Mouse (Mus musculus) thymus, adult 18-20 months (tissue): Measurements from ENCODE around the gene Trim11.
"Not testable (repeated sequence)": the region's sequence is repeated elsewhere in the genome, so short reads cannot be mapped to it uniquely, and the experiment has no call there.

ENCODE experiments used
- DNase-seq, 2 experiments: peaks; one replicate each; pipeline ENCODE4 v3.0.0; 2022; ENCODE audit warnings: mixed read lengths in 2 of 2

The Trim11 gene

GRCm38 (mm10) chr11:58978027-58978705 is at the start of gene Trim11:
Gene Trim11, plus strand, starts transcription at chr11:58978093.
- peak; percentile 67 to 71 for DNase-seq

DNA sequence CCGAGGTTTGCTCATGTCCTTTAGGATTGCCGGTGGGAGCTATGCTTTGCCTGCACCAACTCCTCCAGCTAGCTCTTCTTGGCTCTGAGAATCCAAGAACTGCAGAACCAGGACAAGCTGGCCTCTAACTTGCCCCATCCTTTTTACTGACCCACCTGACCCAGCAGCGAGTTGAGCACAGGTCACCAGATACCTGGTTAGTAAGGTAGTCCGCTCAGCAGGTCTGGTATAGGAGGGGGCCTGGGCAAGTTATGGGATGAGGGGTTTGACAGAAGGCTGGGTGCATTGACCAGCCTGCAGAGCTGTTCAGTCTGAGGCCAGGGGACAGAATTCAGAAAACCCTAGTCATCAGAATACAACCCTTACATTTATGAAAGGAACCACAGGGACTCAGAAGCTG is 48.8 kb upstream of the Trim11 start:
- no peak for DNase-seq

DNA sequence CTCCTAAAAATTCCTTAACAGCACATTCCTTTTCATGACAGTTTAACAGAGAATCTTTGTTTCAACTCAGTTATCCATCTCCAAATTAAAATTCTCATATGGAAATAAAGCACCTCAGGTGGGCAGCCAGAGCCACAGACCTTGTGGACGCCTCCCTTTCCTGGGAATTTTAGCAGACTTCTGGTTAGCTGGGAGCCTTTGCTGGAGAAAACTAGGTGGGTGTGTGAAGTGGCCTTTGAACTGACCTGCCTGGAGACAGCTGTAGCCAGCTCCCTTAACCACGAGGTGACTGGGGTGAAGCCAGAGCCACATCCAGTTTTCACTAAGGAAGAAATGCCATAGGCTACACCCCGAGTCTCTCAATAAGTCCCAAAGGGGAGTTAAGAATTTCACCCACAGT is 48.3 kb upstream of the Trim11 start:
- DNase-seq, result no peak

DNA sequence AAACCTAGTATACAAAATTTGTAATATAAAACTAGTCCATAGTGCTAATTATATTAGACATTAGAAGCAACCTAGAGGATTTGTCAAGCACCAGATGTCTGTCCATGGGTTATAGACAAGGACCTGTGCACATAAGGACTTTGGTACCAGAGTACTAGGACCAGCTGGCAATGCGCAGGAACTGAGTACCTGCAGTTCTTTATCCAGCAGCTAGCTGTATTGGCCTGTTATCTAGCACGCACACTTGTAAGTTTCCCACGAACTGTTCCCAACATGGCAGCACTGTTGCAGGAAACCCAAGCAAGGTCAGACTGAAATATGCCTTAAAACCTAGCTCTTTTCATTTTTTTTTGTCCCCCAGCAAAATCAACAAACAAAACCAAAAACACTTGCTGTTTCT is 47.6 kb upstream of the Trim11 start:
- no peak for DNase-seq

GRCm38 (mm10) chr11:58931576-58931975 is 46.3 kb upstream of the Trim11 start:
- no peak for DNase-seq

DNA sequence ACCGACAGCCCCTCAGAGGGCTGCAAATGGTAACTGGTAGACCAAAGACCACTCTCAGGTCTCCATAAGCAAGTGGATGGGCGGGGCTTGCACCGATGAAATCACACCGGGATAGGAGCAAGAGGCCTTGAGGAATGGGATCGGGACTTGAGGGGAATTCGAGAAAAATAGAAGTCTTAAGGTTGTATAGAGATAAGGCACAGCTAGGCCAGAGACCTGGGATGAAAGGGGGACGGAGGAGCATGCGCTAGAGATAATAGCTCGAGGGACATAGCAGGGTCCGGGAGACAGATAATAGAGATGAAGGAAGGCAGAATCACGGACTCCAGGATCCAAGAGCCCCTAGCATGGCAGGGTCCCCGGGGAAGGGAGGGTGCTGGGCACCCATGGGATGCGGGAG is 40.0 kb upstream of the Trim11 start:
- DNase-seq, result no peak

DNA sequence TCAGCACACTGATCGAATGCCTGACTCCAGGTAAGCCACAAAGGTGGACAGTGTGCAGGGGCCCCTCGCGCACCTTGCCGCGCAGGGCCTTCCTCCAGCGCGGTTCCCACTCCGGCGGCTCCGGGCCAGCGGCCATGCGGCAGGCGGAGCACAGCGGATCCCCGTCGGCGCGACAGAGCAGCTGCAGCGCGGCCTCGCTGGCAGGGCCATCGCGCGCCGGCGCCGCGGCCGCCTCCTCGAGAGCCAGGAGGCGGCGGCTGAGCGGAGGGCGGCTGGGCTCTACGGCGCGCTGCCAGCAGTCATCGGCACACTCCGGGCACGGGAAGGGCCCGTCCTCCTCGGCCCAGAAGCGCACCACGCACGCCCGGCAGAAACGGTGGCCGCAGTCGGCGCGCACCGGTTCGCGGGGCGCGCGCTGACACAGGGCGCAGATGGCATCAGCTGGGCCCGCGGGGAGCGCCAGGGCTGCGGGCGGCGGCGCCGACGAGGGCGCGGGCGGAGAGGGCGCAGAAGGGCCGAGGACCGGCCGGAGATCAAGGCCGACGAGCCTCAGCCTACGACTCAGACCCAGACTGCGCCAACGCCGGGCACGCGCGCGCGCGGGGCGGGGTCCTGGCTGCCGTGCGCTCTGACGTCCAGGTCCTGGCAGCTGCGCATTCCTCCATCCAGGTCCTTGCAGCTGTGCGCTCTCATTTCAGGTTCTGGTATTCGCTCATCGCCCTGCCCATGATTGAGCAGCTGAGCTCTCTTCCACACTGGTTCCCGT is 39.4 kb upstream of the Trim11 start, which contains the start of gene Rnf187:
Gene Rnf187, minus strand, starts transcription at position 595 of the 766 bp plus-strand sequence.
- peak; percentile 81 to 83 for DNase-seq

DNA sequence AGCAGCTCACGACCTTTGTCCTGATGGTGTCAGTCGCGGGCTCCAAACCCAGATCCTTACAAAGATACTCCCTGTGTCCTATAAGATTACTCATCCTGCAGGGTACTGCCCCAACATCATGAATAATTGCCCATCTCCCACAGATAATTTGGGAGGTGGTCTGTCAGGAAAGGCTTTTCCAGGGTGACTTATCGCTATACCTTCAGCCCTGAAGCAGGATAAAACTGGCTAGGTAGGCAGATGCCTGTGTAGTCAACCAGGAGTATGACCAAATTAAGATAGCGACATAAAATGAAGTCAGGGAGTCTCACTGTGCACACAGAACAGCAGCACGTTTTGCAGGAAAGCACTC is 38.8 kb upstream of the Trim11 start:
- DNase-seq, result no peak

DNA sequence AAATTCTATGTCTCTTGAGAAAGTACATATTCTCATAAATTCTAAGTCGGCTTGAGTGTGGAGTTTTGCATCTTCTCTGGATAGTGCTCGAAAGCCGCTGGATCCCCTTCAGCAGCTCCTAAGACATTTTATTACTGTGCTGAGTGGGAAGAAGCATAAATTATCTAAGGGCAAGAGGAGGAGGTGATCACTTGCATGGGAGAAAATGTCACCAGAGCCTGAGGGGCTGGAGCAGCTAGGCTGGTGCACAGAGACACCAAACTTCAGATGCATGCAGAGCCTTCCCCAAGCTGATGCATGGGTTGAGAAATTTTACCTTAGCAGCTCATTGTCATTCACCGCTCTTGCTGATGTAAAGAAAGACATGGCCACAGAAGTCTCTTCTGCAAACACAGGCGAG is 33.8 kb upstream of the Trim11 start:
- DNase-seq, result no peak

DNA sequence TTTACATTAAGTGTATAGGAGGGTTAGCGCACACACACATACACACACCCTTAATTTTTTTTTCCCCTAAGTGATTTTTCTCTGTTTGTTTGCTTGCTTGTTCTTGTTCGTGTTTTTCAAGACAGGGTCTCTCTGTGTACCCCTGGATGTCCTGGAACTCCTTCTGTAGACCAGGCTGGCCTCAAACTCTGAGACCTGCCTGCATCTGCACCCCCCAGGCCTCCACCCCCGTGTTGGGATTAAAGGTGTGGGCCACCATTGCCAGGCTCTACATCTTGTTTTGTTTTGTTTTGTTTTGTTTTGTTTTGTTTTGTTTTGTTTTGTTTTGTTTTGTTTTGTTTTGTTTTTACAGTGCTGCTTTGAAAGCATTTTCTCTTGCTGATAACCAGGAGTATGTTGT is 30.6 kb upstream of the Trim11 start:
- DNase-seq, result no peak

GRCm38 (mm10) chr11:58947798-58948528 is 29.9 kb upstream of the Trim11 start:
- no peak for DNase-seq

GRCm38 (mm10) chr11:58948542-58949479 is 29.1 kb upstream of the Trim11 start, which contains the start of gene Hist3h2ba:
Gene Hist3h2ba, plus strand, starts transcription at chr11:58948920.
- DNase-seq, result peak; percentile 48 to 71

- no peak for DNase-seq
Measured at GRCm38 (mm10) chr11:58949480-58950431, 28.1 kb upstream of the Trim11 start.

- no peak for DNase-seq
Measured at GRCm38 (mm10) chr11:58951210-58951609, 26.7 kb upstream of the Trim11 start.

DNA sequence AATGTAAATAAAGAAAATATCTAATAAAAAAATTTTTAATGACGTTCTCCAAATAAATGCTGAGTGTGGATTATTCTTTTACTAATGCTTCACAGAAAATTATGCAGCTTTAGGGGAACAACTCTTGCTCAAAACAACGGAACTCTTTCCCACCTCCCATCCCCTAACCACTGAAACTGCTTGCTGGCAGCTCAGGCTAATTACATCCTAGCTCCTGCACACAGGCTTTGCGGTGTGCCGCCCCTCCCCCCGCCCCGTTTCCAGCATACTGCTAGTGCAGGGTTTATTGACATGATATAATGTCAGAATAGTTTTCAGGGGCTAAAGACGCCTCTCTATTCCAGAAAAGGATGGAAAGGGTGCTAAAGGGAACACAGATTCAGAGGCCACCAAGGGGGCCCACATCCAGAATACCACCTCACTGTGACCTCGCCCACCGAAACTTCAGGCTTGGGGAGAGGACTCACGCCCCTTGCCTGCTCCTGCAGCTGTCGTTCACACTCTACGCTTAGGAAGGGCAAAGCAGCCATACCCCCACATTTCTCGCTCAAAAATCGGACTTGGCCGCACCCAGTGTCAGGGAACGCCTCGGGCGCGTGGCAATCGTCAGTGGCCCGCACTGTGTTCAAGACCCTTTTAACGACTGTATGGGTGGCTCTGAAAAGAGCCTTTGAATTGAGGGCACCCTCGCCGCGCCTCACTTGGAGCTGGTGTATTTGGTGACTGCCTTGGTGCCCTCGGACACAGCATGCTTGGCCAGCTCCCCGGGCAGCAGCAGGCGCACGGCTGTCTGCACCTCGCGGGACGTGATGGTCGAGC is 24.3 kb upstream of the Trim11 start:
- peak; percentile 39 to 49 for DNase-seq

DNA sequence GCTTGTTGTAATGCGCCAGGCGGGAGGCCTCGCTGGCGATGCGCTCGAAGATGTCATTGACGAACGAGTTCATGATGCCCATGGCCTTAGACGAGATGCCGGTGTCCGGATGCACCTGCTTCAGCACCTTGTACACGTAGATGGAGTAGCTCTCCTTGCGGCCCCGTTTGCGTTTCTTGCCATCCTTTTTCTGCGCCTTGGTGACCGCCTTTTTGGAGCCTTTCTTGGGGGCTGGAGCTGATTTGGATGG is 23.8 kb upstream of the Trim11 start:
- DNase-seq, result not testable (repeated sequence)

DNA sequence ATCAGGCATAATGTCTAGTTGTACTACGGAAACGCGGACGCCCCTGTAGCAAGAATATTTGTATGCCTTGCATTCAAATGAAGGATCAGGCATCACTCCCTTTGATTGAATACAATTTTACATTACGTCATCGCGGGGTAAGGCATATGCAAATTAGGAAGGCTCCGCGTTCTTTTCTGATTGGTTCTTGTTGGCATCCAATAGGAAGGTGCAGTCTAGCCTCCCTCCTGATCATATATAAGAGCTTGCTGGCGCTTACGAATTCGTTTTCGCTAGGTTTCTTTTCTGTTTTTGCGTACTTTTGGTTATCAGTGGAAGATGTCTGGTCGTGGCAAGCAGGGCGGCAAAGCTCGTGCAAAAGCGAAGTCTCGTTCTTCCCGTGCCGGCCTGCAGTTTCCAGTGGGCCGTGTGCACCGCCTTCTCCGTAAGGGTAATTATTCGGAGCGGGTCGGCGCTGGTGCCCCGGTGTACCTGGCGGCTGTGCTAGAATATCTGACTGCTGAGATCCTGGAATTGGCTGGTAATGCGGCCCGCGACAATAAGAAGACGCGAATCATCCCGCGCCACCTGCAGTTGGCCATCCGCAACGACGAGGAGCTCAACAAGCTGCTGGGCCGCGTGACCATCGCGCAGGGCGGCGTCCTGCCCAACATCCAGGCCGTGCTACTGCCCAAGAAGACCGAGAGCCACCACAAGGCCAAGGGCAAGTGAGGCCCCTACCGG is 23.3 kb upstream of the Trim11 start, which contains the start of the genes Hist3h2a and Trim17:
Gene Hist3h2a, plus strand, starts transcription at position 266 of the 723 bp plus-strand sequence.
Gene Trim17, plus strand, starts transcription at position 266 of the 723 bp plus-strand sequence.
- peak; percentile 66 to 90 for DNase-seq

GRCm38 (mm10) chr11:58955143-58955867 is 22.6 kb upstream of the Trim11 start:
- no peak for DNase-seq

DNA sequence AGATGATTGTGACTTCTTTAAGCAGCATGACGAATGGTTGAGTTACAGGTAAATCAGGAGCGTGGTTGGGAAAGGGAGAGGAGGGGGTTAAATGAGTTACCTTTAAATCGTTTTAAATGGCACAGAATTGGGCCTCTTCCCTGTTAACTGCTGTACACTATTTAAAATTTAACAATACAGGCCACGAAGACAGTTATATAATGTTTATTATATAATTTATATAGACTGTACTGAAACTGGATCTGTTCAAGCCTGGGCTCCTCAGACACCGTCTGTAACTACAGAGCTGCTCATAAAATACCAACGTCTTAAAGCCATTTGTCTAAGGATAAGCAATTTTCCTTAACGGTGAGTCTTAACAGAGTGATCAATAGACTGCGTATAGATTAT is 22.0 kb upstream of the Trim11 start:
- DNase-seq, result no peak
